Mouse (Mus musculus) thymus, postnatal 0 days (tissue): Measurements from ENCODE around the gene Med4. TPM values are rescaled to one million over a fixed set of nuclear protein-coding genes. Genes with fewer than 3 reads are reported as not detected.
"Not testable (repeated sequence)": the region's sequence is repeated elsewhere in the genome, so short reads cannot be mapped to it uniquely, and the experiment has no call there.

Experiments
- DNase-seq: peaks from one replicate; pipeline ENCODE4 v3.0.0-alpha.2; 2015; ENCODE audit warnings: low spot score
- polyA plus RNA-seq: library from polyadenylated mRNA; unstranded; fragments of >200 nt; fragmentation: Nextera tagmentation; extraction: Ambion mirVana; gene quantifications from 2 replicates; pipeline ENCODE4 v1.2.1, GENCODE M21; 2015

Med4 gene
- polyA plus RNA-seq, 1 experiment from 2014 or later, result 90.5 TPM

DNA sequence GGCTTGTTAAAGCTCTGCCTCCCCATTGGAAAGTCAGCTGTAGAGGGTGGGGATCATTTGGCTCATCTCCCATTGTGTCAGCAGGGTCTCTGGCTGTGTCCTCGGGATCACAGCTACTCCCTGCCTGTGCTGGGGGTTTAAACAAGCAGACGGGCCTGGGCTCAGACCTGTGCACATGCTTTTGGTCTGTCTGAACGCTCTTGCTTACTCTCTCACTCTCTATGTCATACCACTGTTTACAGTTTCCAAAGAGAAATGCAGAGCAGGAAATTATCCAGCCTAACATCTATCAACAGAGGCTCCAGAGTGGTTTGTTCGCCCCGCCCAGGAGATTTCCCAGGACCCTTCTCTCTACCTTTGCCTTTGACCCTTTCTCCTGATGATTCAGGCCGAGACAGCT lies 8.1 kb upstream of the Med4 start:
- no peak for DNase-seq

DNA sequence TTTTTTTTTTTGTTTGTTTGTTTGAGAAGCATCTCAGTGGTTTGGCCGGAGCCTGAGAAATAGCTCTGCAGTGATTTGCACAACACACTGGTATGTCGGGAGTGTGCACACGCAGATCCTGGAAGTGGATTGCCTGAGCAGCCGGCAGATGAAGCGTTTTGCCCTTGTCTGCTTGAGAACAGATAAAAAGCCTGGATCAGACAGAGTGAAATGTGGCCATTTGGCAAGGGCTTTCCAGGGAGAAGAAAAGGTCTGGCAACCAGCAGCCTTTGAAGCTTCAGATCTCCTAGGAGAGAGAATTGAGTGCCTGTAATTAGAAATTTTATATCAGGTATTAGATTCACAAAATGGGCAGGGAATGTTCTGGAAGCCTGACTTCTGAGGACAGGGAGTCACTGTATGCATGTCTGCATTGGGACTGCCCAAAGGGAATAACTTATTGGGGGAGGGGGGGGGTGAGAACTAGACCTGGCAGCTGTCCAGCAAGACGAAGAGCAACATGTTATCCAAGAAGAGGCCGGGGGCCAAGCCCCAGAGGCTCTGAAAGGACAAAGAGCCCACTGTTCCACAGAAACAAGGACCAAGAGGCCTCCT lies 7.1 kb upstream of the Med4 start:
- DNase-seq, result no peak

GRCm38 (mm10) chr14:73503237-73503933 lies 6.4 kb upstream of the Med4 start:
- no peak for DNase-seq

DNA sequence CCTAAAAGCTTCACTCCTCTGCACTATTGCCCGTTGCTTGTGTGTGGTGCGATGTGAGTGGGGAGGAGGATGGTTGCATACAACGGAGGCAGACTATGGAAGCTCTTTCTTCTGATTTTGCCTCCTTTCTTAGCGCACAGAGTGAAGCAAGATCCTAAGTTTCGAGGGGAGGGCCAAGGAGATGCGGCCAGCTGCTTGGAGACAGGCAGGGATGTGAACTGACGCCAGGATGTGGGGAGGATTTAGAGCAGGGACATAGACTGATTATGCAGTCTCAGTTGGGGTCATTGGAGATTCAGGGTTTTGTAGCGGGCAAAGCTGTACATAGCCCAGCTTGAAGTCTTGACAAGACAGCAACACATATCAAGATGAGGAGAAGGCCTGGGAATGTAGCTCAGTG lies 3.5 kb upstream of the Med4 start:
- DNase-seq, result no peak

GRCm38 (mm10) chr14:73507200-73507599 lies 2.6 kb upstream of the Med4 start:
- DNase-seq, result no peak

GRCm38 (mm10) chr14:73507702-73508376 lies 2.0 kb upstream of the Med4 start:
- DNase-seq, result peak; percentile 21

DNA sequence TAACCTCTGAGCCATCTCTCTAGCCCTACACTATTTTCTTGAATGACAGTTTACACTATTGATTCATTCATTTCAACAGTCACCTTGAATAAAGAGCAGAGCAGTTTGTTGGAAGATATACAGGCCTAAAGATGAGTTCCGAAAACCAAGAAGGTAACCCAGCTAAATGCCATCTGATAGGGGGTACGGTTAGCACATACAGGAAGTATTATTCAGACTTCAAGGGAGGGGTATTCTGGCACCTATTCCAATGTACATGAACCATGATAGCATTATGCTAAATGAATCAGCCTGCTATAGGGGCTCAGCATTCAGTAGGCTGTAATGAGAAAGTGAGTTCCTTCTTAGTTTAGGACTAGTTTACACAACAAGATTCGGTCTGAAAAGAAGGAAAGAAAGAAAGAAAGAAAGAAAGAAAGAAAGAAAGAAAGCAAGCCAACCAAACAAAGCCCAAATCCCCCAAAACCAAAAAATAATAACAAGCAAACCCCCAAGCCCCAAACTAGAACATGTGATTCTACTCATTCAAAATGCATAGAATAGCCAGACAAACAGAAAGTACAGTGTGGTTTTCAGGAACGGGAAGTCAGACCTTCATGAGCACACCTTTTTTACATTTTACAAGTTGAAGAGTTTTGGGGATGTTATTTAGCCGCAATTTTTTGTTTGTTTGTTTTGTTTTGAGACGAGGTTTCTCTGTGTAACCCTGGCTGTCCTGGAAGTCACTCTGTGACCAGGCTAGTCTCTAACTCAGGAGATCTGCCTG lies 1.0 kb upstream of the Med4 start:
- DNase-seq, result no peak

- DNase-seq, result no peak
Observed at GRCm38 (mm10) chr14:73524136-73524535, 14.3 kb downstream of the Med4 start.

GRCm38 (mm10) chr14:73524766-73525448 lies 15.1 kb downstream of the Med4 start, which contains the start of gene Sucla2:
Gene Sucla2 (plus strand): TSS chr14:73525319.
- peak; percentile 97 for DNase-seq

DNA sequence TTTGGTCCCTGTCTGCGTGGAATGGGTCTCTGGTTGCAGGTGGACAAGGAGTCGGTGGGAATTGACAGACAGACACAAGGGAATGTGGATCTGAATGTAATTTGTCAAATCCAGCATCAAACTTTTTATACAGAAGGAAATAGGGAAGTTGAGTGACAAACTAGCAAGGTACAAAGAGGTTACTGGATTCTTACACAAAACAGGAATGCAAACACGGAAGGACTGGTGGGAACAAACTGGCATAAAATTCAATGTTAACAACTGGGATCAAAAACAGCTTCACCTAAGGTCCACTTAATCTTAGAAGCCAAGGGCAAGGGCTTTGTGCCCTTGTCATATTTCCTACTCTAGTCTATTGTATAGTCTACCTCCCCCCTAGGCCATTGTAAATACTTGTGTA lies 18.8 kb downstream of the Med4 start:
- DNase-seq, result not testable (repeated sequence)

DNA sequence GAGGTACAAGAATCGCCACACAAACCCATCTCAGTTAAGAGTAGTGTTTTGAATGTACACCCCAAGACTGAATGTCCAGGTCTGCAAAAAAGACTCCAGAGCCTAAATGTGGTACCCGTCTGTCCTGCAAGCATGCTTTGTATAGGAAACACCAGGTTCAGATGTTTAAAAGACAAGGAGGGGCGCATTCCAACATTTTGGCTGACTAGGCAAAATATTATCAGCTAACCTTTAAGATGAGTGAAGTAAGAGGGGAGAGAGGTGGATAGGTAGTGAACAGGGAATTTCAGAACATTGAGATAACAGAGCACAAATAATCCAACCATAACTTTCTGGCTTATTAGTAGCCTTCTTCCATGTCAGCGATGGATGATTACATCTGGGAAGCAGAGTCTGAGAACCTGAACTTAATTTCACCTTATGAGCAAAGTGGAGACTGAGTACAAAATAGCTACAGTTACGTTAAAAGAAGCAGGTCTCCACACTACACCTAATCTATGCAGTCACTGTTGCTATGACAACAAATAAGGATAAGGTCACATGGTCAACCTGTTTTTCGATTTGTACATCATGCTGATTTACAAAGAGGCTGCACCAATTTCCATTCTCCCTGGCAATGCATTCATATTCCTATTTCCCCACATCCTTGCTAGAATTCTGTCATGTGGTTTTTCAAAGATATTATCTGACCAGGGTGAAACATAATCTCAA lies 24.1 kb downstream of the Med4 start:
- DNase-seq, result no peak

DNA sequence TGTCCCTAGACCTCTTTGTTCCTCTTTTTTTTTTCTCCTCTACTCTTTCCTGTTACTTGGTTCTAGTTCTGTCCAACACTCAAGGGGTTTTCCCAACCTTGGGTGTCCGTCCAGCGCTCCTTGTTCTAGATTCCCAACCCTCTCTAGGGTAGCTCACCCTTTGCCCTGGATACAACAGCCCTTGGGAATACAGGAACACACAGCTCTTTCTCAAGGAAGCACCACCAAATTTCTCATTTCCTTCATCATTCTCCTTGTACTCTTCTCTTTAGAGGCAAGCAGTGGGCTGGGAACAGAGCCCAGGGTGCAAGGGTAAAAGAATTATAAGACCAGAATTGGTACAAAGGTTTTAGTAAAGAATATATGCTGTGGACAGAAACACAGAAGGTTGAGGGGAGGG lies 25.8 kb downstream of the Med4 start:
- DNase-seq, result no peak

DNA sequence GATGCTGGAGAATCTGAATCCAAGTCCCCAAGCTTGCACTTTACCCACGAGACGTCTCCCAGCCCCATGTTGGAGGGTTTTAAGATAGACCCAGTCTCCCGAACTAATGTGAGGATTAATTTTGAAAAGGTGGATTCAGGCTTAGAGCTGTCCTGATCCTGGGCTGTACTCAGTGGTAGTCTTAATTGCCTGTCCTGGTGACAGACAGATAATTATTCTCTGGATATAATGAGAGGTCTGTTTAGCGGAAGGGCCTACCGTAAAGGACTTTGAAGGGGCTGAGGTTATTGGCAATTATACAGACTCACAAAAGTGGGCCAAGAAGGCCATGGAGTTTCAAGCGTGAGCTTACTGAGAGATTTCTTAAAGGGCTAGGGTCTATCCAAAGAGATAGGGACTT lies 34.0 kb downstream of the Med4 start:
- DNase-seq, result no peak

DNA sequence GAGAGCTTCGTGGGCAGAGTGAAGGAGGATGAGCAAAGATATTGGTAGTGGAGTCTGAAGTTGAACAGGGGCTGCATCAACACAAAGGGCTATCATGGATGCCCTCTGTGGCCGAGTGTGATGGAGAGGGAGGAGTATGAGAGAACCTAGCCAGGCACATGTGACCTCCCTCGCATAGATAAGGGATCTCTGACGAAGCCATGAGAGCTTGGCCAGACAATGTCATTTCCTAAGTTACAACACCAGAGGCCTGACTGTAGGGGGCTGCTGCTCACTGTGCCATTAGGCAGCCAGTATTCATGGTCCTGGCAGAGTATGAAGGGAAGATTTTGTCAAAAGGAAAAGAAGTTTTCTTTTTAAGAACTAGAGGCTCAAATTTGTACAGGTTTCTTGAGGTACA lies 37.2 kb downstream of the Med4 start:
- DNase-seq, result no peak

- no peak for DNase-seq
Observed at GRCm38 (mm10) chr14:73548051-73548450, 38.2 kb downstream of the Med4 start, which contains the start of gene Nudt15. Gene Nudt15 (minus strand): TSS chr14:73548242.

DNA sequence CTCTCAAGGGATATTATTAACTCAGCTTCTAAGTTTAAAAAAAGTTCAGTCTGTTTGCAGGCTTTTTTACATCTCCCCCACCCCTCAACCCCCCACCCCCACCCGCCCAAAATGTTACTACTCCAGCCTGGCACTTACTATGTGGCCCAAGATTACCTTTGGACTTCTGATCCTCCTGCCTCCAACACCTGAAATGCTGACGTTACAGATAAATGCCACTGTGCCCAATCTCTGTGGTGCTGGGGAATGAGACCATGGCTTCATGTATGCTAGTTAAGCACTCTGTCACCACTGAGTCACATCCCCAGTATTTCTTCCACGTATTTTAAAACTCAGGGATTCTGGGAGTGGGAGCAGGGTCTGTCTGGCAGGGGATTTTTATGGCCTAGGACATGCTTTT lies 40.5 kb downstream of the Med4 start:
- DNase-seq, result no peak

DNA sequence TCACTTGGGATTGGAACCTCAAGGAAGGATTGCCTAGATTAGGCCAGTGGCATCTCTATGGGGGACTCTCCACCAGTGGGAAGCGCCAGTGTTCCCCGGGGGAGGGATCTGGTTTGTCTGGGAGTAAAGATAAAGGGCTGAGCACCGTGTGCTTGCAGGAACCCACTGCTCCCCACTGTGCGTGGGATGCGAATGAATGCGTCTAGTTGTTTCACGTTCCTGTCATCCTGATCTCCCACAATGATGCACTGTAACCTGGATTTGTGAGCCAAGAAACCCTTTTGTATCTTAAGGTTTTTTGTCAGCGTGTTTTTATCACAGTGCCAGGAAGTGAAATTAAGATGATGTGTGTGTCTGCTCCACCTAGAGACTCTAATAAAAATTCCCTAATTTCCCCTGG lies 40.9 kb downstream of the Med4 start:
- DNase-seq, result no peak

DNA sequence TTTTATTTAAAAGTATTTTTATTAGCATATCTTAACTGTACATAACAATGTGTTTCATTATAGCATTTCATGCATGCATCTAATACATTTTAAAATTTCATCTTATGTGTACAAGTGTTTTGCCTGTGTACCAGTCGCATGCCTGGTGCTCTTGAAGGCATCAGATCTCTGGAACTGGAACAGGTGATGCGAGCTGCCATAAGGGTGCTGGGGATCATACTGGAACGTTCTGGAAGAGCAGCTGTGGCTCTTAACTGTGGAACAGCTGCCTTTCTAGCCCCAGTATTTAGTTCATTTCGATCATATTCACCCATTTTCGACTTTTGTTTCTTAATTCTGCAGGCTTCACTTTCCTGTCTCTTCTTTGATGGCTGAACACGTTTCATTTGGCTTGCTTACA lies 41.3 kb downstream of the Med4 start:
- no peak for DNase-seq

DNA sequence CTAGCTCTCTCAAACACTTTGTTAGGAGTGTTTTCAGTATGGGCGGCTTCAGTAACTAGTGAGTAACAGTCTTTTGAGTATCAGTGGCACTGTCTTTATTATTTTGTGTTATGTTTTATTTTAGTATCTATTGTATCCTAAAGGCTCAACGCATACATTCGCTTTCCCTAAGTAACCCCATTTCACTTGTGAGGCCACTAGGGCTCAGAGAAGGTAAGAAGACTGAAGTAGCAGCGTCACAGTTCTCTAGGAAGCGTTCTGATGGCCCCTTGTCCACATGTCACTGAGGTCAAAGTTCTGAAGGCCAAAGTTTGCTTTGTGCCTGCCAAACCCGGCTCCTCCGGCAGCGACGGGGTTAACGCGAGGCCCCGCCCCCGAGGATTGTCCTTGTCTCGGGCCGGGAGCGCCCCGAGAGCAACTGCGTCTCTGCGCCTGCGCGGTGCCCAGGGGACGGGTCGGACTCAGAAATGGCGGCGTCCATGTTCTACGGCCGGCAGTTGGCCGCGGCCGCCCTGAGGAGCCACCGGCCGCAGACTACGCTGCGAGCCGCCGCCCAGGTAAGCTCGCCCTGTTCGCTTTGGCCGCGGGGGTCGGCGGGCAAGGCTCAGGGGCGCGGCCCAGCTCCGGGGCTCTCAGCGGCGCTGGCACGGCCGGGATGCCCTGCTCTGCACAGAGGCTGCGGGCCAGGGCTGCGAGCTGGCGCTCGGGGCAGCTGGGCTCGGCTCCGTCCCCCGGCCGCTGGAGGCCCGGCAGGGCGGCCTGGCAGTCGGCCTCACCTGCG lies 42.7 kb downstream of the Med4 start:
- DNase-seq, result peak; percentile 92
